8 mouse cellular contexts compared by ENCODE assay signal in genomic region chr1:34700237-34701030, GRCm38 (mm10).
DNase-seq lines count a peak whose midpoint lies in the region; ATAC-seq and TF ChIP-seq lines count a peak whose summit lies in the region.

No protein-coding gene starts in this region.

- H3K4me2 ChIP-seq in forebrain, embryonic 15.5 days (replicated peaks), result no peak overlapping the region
- no peak overlapping the region for H3K4me2 ChIP-seq in kidney, postnatal 0 days (ENCODE audit: low read length)

- H3K27me3 ChIP-seq in forebrain, embryonic 15.5 days, result no peaks in the 10 kb centered on the region
- no peaks in the 10 kb centered on the region for H3K27me3 ChIP-seq in kidney, postnatal 0 days (ENCODE audit: insufficient read depth, low read length)

- no peak overlapping the region for H3K27ac ChIP-seq in forebrain, embryonic 15.5 days (replicated peaks)
- no peak overlapping the region for H3K27ac ChIP-seq in kidney, postnatal 0 days

- H3K9me3 ChIP-seq in forebrain, embryonic 15.5 days, result no peaks in the 10 kb centered on the region
- H3K9me3 ChIP-seq in kidney, postnatal 0 days (replicated peaks; ENCODE audit: low read length), result no peaks in the 10 kb centered on the region

- peak; percentile 57; the same call in 1 of the 2 replicates for ATAC-seq in forebrain, embryonic 15.5 days (replicated peaks)
- no peak for ATAC-seq in kidney, postnatal 0 days (replicated peaks; ENCODE audit: low FRiP score, low read depth)

- peak; percentile 35 for DNase-seq in urinary bladder, postnatal 25 days (ENCODE audit: low spot score)
- no peak for DNase-seq in urinary bladder, postnatal 10 days (ENCODE audit: low spot score)
- DNase-seq in c-Kit-positive CD71-negative TER-119-negative erythroid progenitor cells, embryonic 14.5 days (ENCODE audit: low read depth), result peak; percentile 19
- DNase-seq in kidney, postnatal 0 days (ENCODE audit: low spot score), result peak; percentile 76
- peak; percentile 48 for DNase-seq in lung, postnatal 14 days
- peak; percentile 70 for DNase-seq in right cerebral cortex, postnatal 14 days
- DNase-seq in spleen, postnatal 36 days (ENCODE audit: low spot score in 2 of 2), result no peak

- H3K4me3 ChIP-seq in forebrain, embryonic 15.5 days, result no peak overlapping the region
- no peak overlapping the region for H3K4me3 ChIP-seq in kidney, postnatal 0 days (replicated peaks; ENCODE audit: low read depth, low read length)

- H3K9ac ChIP-seq in forebrain, embryonic 15.5 days (replicated peaks), result no peak overlapping the region
- no peak overlapping the region for H3K9ac ChIP-seq in kidney, postnatal 0 days (ENCODE audit: low read depth, low read length)

- peaks cover 12% of the 10 kb centered on the region for H3K4me1 ChIP-seq in forebrain, embryonic 15.5 days
- H3K4me1 ChIP-seq in kidney, postnatal 0 days (replicated peaks; ENCODE audit: insufficient read depth, low read length), result no peaks in the 10 kb centered on the region

- TF ChIP-seq CTCF in kidney, postnatal 0 days (IDR thresholded peaks at IDR 0.05; ENCODE audit: low read depth), result peak; percentile 84

- H3K36me3 ChIP-seq in forebrain, embryonic 15.5 days, result no peaks in the 10 kb centered on the region
- H3K36me3 ChIP-seq in kidney, postnatal 0 days (ENCODE audit: insufficient read depth, low read length), result no peaks in the 10 kb centered on the region

- 47% methylated on average over 17 of the region's 17 CpGs for WGBS in forebrain, embryonic 15.5 days
- 51% methylated on average over 17 of the region's 17 CpGs for WGBS in kidney, postnatal 0 days

Comparison
In these comparisons a context has a peak if more than half of its experiments do, and no peak if none do; other contexts are left out.
1. DNase-seq: peak in urinary bladder, postnatal 25 days (single experiment), c-Kit-positive CD71-negative TER-119-negative erythroid progenitor cells, embryonic 14.5 days (single experiment), kidney, postnatal 0 days (single experiment), lung, postnatal 14 days (single experiment) and right cerebral cortex, postnatal 14 days (single experiment); none in urinary bladder, postnatal 10 days (single experiment) and spleen, postnatal 36 days (0 of 2).